Mouse (Mus musculus) heart, postnatal 0 days (tissue): Measurements from ENCODE around the gene Ndufb11. TPM values are rescaled to one million over a fixed set of nuclear protein-coding genes. Genes with fewer than 3 reads are reported as not detected.

Experiments used
- ATAC-seq: fragments of 200-750 bp; cut with Nextera tagmentation; 2 replicates; pipeline ENCODE4 v1.8.0; 2017; ENCODE audit warnings: low read depth, moderate number of reproducible peaks, moderate library complexity; ENCODE audit not compliant: insufficient read depth
- DNase-seq: peaks from one replicate; pipeline ENCODE4 v3.0.0-alpha.2; 2016; ENCODE audit warnings: low spot score
- H3K27ac ChIP-seq: fragments of 300-500 bp; sonication (generic); 2 replicates; pipeline ENCODE4 v1.5.1; 2014; ENCODE audit warnings: low read depth, mild to moderate bottlenecking
- H3K27me3 ChIP-seq: fragments of 300-500 bp; sonication (generic); 2 replicates; pipeline ENCODE4 v1.6.1; 2014; ENCODE audit warnings: low read length, mixed read lengths; ENCODE audit not compliant: control insufficient read depth, insufficient read depth
- H3K36me3 ChIP-seq: fragments of 300-500 bp; sonication (generic); replicated peaks from 2 replicates; pipeline ENCODE4 v1.6.1; 2014; ENCODE audit warnings: low read length, mixed read lengths; ENCODE audit not compliant: control insufficient read depth, insufficient read depth
- H3K4me1 ChIP-seq: fragments of 300-500 bp; sonication (generic); 2 replicates; pipeline ENCODE4 v1.6.1; 2014; ENCODE audit warnings: antibody characterized with exemption; ENCODE audit not compliant: control insufficient read depth, insufficient read depth
- H3K4me2 ChIP-seq: fragments of 300-500 bp; sonication (generic); 2 replicates; pipeline ENCODE4 v1.6.1; 2014; ENCODE audit warnings: low read depth, mild to moderate bottlenecking, low read length, moderate library complexity
- H3K4me3 ChIP-seq: fragments of 300-500 bp; sonication (generic); 2 replicates; pipeline ENCODE4 v1.5.1; 2014; ENCODE audit warnings: low read depth, low read length
- H3K9ac ChIP-seq: fragments of 300-500 bp; sonication (generic); replicated peaks from 2 replicates; pipeline ENCODE4 v1.6.1; 2014; ENCODE audit warnings: low read depth, low read length, mixed read lengths
- H3K9me3 ChIP-seq: fragments of 300-500 bp; sonication (generic); replicated peaks from 2 replicates; pipeline ENCODE4 v1.6.1; 2016; ENCODE audit warnings: low read length; ENCODE audit not compliant: control insufficient read depth
- CTCF ChIP-seq: IDR thresholded peaks from 2 replicates; pipeline ENCODE4 v1.5.1; 2016; ENCODE audit warnings: antibody characterized with exemption, control low read depth, low read depth
- EP300 ChIP-seq: IDR thresholded peaks from 2 replicates; pipeline ENCODE4 v1.6.1; 2016; ENCODE audit warnings: antibody characterized with exemption, low read depth
- WGBS: fragments of 180-500 bp; shearing (Covaris S2); extraction: QIAGEN DNeasy Blood & Tissue Kit; methylation state at CpG from one replicate; pipeline ENCODE4 v1.1.7; 2014; 5-methylcytosine and 5-hydroxymethylcytosine counted together
- polyA plus RNA-seq: library from polyadenylated mRNA; unstranded; fragments of >200 nt; fragmentation: Nextera tagmentation; extraction: Ambion mirVana; gene quantifications from 2 replicates; pipeline ENCODE4 v1.2.1, GENCODE M21; 2015
- total RNA-seq: library from RNA; depleted of rRNA; stranded (reverse); fragments of >200 nt; gene quantifications from 2 replicates; pipeline ENCODE4 v1.2.3, GENCODE M21; 2014; ENCODE audit warnings: low replicate concordance; rRNA removed

Gene Ndufb11
- total RNA-seq = 426 and 506 TPM in 2 replicates
- polyA plus RNA-seq = 979 and 1,041 TPM in 2 replicates

DNA sequence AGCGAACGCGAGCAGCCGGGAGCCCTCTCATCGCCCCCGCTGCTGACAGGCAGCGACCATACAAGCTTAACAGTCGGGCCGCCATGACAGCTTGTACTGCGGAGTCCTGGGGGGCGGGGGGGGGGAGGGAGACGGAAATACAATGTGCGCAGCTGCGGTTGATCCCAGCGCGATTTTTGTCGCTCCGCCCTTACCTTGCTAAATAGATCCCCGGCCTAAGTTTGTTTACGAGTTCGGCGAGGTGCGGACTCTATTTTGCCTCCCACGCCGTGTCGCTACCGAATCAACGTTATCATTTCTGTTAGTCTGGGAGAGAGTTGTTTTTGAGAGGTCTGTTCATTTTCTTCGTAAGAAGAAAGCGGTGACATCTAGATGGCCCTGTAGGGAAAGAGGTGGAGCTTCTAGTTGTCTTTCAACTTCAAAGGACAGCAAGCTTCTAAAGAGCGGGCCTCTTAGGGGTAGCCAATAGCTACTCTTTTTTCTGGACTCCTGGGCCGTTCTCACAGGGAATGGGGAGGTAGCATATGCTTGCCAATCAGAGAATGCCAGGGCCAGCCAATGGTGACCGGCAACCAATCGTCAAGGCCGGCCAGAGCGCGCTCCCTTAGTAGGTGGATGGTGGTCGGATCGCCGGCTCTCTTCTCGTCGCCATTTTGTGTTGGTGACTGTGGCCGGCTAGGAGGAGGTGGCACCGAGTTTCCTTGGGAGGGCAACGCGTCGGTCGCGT is at the start of gene Ndufb11, which contains the start of gene Rbm10:
Ndufb11 (minus strand) TSS at position 444 of the 727 bp plus-strand sequence.
Rbm10 (plus strand) TSS at position 328 of the 727 bp plus-strand sequence.
- peak within 1 kb of the TSS; percentile 70 for H3K9ac ChIP-seq
- H3K27me3 ChIP-seq = no peaks in the 10 kb centered on the region
- WGBS = 17% methylated on average over 38 of the region's 49 CpGs
- DNase-seq (peak; percentile 81), ATAC-seq (peak; percentile 97)
- TF ChIP-seq CTCF (no peak), EP300 (peak; percentile 58; the same call in 1 of the 2 replicates)
- no peaks in the 10 kb centered on the region for H3K4me1 ChIP-seq
- peak within 1 kb of the TSS; percentile 95 for H3K27ac ChIP-seq
- no peaks in the 10 kb centered on the region for H3K9me3 ChIP-seq
- peaks cover 5% of the 10 kb centered on the region for H3K36me3 ChIP-seq
- peak within 1 kb of the TSS; percentile 67 for H3K4me2 ChIP-seq
- H3K4me3 ChIP-seq = peak within 1 kb of the TSS; percentile 72

DNA sequence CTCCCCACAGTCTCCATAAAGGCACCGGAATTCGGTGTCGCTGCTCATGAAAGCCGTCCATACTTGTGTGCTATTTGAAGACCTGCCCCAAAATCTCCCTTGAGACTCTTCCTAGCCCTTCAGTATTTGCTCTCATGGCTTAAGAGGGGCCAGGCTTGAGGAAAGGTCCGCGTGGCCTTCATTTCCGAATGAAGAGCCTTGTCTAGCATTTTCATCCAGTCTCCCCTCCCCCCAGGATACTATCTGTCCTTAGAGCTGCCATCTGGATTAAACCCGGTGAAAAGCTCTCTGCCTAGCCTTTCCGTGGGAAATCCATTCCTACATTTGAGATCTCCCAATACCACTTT is 46.0 kb upstream of the Ndufb11 start:
- H3K4me3 ChIP-seq = peak overlapping the region; percentile 62
- ATAC-seq = 0 out of 2 replicates have a peak, but pooled peaks have one; percentile 2
- H3K9ac ChIP-seq = peak overlapping the region; percentile 72
- H3K4me2 ChIP-seq = peak overlapping the region; percentile 75
- no peaks in the 10 kb centered on the region for H3K9me3 ChIP-seq
- H3K36me3 ChIP-seq = peaks cover 7% of the 10 kb centered on the region
- H3K27me3 ChIP-seq = no peaks in the 10 kb centered on the region
- TF ChIP-seq CTCF = no peak
- TF ChIP-seq EP300 = no peak
- 0 out of 2 replicates have a peak, but pooled peaks cover 7% of the 10 kb centered on the region for H3K4me1 ChIP-seq
- peak overlapping the region; percentile 80 for H3K27ac ChIP-seq
- DNase-seq = no peak
- WGBS = 15% methylated on average over 9 of the region's 9 CpGs

DNA sequence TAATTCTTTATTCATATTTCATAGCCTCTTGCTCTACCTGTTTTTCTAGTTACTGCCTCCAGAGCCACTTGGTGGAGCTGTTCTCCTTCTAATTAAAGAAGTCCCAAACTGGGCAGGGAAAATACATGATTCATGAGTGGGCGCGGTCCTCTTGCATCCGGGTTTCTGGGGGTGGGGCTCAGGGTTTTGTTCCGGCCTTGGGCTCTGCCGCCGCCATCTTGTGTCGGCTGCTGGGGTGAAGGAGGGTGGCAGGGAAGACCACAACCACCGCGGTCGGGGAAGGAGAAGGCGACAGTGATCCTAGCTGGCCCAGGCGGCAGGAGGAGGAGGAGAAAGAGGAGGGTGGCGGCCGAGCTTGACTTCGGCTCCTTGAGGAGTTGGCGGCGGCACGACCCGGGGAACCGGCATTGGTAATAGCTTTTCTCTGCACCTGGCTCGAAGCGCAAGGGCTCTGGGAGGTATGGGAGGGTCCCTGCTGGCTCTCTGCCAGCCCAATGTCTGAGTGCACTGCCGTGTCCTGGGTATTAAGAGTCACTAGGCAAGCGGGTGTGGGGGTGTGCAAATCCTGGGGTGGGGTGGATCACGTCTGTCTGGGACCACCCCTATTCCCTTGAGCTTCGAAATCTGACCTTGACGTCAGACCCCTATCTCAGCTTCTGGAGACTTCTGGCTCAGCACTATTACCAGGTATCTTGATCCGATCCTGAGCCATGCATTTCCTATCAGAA is 45.5 kb upstream of the Ndufb11 start:
- peak; percentile 76 for DNase-seq

DNA sequence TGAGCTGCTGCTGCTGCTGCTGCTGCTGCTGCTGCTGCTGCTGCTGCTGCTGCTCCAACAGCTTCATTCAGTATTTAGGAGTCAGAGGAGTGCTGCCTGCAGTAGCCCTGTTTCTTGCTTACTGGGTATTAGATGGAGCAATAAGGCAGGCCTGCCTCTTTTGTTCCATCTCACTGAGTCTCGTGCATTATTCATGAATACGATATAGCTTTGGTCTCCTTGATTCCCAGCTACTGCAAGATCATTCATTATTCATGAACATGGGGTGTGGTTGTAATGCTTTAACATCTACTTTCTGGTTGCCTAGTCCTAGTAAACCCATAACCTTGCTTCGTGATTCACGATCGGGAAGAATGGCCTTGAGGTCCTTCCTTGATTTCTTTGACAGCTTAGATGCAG is 44.9 kb upstream of the Ndufb11 start:
- Histone ChIP-seq H3K9ac (no peak overlapping the region), H3K27ac (no peak overlapping the region), H3K36me3 (no peaks in the 10 kb centered on the region), H3K27me3 (no peaks in the 10 kb centered on the region), H3K4me3 (no peak overlapping the region), H3K9me3 (no peaks in the 10 kb centered on the region), H3K4me1 (0 out of 2 replicates have a peak, but pooled peaks cover 7% of the 10 kb centered on the region), H3K4me2 (no peak overlapping the region)
- no peak for ATAC-seq
- no peak for TF ChIP-seq CTCF
- no peak for TF ChIP-seq EP300
- 35% methylated on average over 5 of the region's 5 CpGs for WGBS
- DNase-seq = no peak

More for the DNA sequence above, 45.5 kb upstream of the Ndufb11 start:
- WGBS = 13% methylated on average over 25 of the region's 28 CpGs
- Histone ChIP-seq H3K4me1 (0 out of 2 replicates have a peak, but pooled peaks cover 7% of the 10 kb centered on the region), H3K36me3 (peaks cover 2% of the 10 kb centered on the region; the same call in 1 of the 2 replicates), H3K27ac (peak overlapping the region; percentile 80), H3K4me3 (peak overlapping the region; percentile 62), H3K9me3 (no peaks in the 10 kb centered on the region), H3K27me3 (no peaks in the 10 kb centered on the region), H3K9ac (peak overlapping the region; percentile 72), H3K4me2 (peak overlapping the region; percentile 75)
- peak; percentile 88 for ATAC-seq
- peak; percentile 59; the same call in 1 of the 2 replicates for TF ChIP-seq EP300
- TF ChIP-seq CTCF = peak; percentile 61

DNA sequence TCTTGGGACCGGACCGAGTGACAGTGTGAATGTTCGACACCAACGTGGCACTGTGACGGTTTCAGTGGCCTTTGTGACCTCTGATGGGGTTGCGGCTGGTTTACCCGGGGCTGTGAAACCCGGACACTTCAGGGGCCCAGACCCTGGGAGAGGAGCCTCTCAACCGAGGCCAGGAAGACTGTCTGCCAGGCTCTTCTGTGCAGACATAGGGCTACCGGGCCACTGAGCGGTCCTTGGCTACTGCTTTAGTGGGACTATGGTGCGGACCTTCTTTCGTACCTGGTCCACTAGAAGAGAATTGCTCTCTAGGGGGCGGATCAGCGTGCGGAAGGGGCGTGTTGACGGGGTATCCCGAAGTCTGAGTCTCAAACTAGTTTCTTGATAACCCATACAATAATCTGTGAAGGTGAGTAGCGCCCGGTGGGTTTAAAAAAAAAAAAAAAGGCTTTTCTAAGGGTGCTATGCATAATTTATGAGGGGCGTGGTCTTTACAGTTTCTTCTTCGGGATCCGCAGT is 41.5 kb upstream of the Ndufb11 start:
- 19% methylated on average over 23 of the region's 24 CpGs for WGBS
- H3K4me1 ChIP-seq = 0 out of 2 replicates have a peak, but pooled peaks cover 1% of the 10 kb centered on the region
- H3K4me2 ChIP-seq = peak overlapping the region; percentile 80
- H3K27me3 ChIP-seq = no peaks in the 10 kb centered on the region
- no peaks in the 10 kb centered on the region for H3K9me3 ChIP-seq
- peak overlapping the region; percentile 52 for H3K9ac ChIP-seq
- no peaks in the 10 kb centered on the region for H3K36me3 ChIP-seq
- no peak for ATAC-seq
- peak overlapping the region; percentile 55 for H3K4me3 ChIP-seq
- DNase-seq = no peak
- no peak for TF ChIP-seq CTCF
- no peak for TF ChIP-seq EP300
- peak overlapping the region; percentile 65; the same call in 1 of the 2 replicates for H3K27ac ChIP-seq
